Mouse (Mus musculus) G1E (cell line): Measurements from ENCODE around the gene Pex14. TPM values are rescaled to one million over a fixed set of nuclear protein-coding genes. Genes with fewer than 3 reads are reported as not detected.

Experiments used
- ATAC-seq: 2 replicates; pipeline ENCODE4 v1.8.0; 2016; ENCODE audit warnings: mild to moderate bottlenecking; ENCODE audit not compliant: insufficient number of reproducible peaks, poor library complexity, low FRiP score, severe bottlenecking; ENCODE audit errors: extremely low read depth
- DNase-seq: peaks from one replicate; pipeline ENCODE4 v3.0.0; 2012; ENCODE audit warnings: low spot score
- H3K27me3 ChIP-seq: 2 replicates; pipeline ENCODE4 v1.6.1; 2012; ENCODE audit warnings: mild to moderate bottlenecking, low read length, inconsistent platforms; ENCODE audit not compliant: insufficient read depth
- H3K36me3 ChIP-seq: replicated peaks from 2 replicates; pipeline ENCODE3; 2012; ENCODE audit warnings: mild to moderate bottlenecking, inconsistent platforms
- H3K4me1 ChIP-seq: 2 replicates; pipeline ENCODE4 v1.6.1; 2012; ENCODE audit warnings: low read depth, low read length, inconsistent platforms, mixed read lengths; ENCODE audit not compliant: insufficient read depth
- H3K4me3 ChIP-seq: 2 replicates; pipeline ENCODE4 v1.5.1; 2012; ENCODE audit warnings: low read depth, mild to moderate bottlenecking, inconsistent platforms, low read length, moderate library complexity, mixed read lengths
- H3K9me3 ChIP-seq: replicated peaks from 2 replicates; pipeline ENCODE4 v1.6.1; 2012; ENCODE audit warnings: inconsistent platforms
- CTCF ChIP-seq: IDR thresholded peaks from 2 replicates; pipeline ENCODE4 v1.5.1; 2012; ENCODE audit warnings: low read depth, low read length, inconsistent platforms, mixed read lengths
- GATA1 ChIP-seq: IDR thresholded peaks from 2 replicates; pipeline ENCODE4 v1.6.1; 2012; ENCODE audit warnings: borderline replicate concordance, low read length, inconsistent platforms, mixed read lengths
- GATA2 ChIP-seq: IDR thresholded peaks from 2 replicates; pipeline ENCODE4 v1.6.1; 2012; ENCODE audit warnings: low read depth, low read length, inconsistent platforms, borderline replicate concordance
- POLR2AphosphoS5 ChIP-seq: IDR thresholded peaks from 2 replicates; pipeline ENCODE4 v1.6.1; 2012; ENCODE audit warnings: low read depth, low read length, inconsistent platforms; ENCODE audit not compliant: insufficient replicate concordance
- TAL1 ChIP-seq: conservative IDR thresholded peaks from 2 replicates; pipeline ENCODE4 v1.6.1; 2012; ENCODE audit warnings: low read depth, low read length, inconsistent platforms, mixed read lengths
- polyA plus RNA-seq: library from polyadenylated mRNA; stranded (reverse); fragments of >175 nt; gene quantifications from 2 replicates; pipeline ENCODE4 v1.2.3, GENCODE M21; 2012
- total RNA-seq, 2 experiments: library from RNA; stranded (forward) in 1 of 2; stranded (reverse) in 1 of 2; fragments of 200-1000 nt in 1 of 2; fragments of >200 nt in 1 of 2; fragmentation: Nextera tagmentation in 1 of 2; gene quantifications; 2 replicates each; pipeline ENCODE4 v1.2.3; 2014 to 2017

Pex14 gene
- total and polyA plus RNA-seq, 3 experiments, result 13.3 to 47.5 (median 21.1) TPM

DNA sequence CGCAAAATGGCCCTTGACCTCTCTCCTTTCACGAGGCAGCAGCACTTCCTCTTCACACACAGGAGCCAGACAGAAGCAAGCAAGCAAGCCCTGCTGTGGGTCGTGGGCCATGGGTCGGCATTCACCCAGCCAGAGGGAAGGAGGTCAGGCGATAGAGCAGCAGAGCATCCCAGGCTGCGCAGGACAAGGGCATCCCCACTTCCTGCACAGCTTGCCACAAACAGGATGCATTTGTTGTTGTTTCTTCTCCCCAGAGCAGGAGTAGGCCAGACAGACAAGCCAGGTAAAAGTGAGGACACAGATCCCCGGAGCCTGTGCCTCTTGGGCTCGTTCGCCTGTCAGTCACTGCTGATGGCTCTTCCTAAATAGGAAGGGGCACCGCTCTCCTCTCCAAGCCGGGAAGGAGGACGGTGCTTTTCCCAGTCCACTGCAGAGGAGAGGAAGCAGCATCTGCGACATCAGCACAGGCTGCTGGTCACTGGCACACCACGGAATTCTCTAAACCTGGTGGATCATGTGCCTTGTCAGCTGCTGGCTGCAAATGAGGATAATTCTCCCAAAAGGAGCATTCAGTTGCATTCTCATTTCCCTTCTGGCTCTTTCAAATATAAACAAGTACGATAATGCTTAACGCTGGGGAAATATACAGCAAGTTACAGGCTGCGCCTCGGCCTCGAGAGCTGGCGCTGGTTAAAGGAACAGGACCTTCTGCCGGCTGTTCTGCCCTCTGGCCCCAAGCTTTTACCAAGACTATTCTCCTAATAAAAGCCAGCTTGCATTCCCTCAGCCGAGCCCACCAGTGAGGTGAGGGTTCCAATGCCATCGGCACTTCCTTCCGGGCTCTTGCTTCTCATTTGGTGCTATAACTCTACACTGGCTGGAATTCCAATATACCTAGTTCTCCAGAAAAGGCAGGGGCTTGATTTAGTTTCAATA lies 113.9 kb downstream of the Pex14 start:
- no peaks in the 10 kb centered on the region for H3K27me3 ChIP-seq
- no peaks in the 10 kb centered on the region for H3K9me3 ChIP-seq
- DNase-seq (no peak), ATAC-seq (no peak)
- no peaks in the 10 kb centered on the region for H3K4me1 ChIP-seq
- H3K36me3 ChIP-seq, result peaks cover 70% of the 10 kb centered on the region
- no peak overlapping the region for H3K4me3 ChIP-seq
- TF ChIP-seq TAL1 (no peak), POLR2AphosphoS5 (no peak), GATA2 (no peak), CTCF (no peak), GATA1 (no peak)

- no peak for DNase-seq
- no peak for ATAC-seq
- Histone ChIP-seq H3K36me3 (peaks cover 71% of the 10 kb centered on the region), H3K4me1 (no peaks in the 10 kb centered on the region), H3K27me3 (no peaks in the 10 kb centered on the region), H3K4me3 (no peak overlapping the region), H3K9me3 (no peaks in the 10 kb centered on the region)
- TF ChIP-seq GATA1 (no peak), CTCF (no peak), POLR2AphosphoS5 (no peak), TAL1 (no peak)
Measured at GRCm38 (mm10) chr4:148984701-148985540, 114.8 kb downstream of the Pex14 start.

DNA sequence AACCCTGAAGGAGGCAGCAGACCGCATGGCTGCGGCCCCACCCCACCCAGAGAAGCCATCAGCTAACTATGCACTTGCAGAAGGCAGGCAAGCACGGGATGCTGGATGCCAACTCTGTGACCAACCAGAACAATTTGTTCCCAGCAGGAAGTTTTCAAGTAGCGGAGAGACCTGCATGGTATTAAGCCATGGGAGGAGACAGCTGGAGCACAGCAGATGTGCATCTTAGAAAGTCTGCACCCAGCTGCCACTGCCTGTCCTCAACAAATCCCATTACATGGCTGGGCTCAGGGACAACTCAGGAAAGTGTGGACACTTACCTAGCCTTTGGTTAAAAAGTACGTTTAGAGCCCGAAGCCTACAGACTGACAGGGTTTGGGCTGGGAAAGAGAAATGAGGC lies 117.4 kb downstream of the Pex14 start:
- Histone ChIP-seq H3K36me3 (peaks cover 75% of the 10 kb centered on the region), H3K4me3 (no peak overlapping the region), H3K9me3 (no peaks in the 10 kb centered on the region), H3K4me1 (no peaks in the 10 kb centered on the region), H3K27me3 (no peaks in the 10 kb centered on the region)
- DNase-seq (no peak), ATAC-seq (no peak)
- TF ChIP-seq CTCF (no peak), GATA1 (no peak), GATA2 (no peak), TAL1 (no peak), POLR2AphosphoS5 (no peak)

GRCm38 (mm10) chr4:148979837-148980236 lies 119.8 kb downstream of the Pex14 start:
- no peak overlapping the region for H3K4me3 ChIP-seq
- TF ChIP-seq TAL1 (no peak), POLR2AphosphoS5 (no peak), GATA1 (no peak), CTCF (no peak), GATA2 (no peak)
- no peak for DNase-seq

DNA sequence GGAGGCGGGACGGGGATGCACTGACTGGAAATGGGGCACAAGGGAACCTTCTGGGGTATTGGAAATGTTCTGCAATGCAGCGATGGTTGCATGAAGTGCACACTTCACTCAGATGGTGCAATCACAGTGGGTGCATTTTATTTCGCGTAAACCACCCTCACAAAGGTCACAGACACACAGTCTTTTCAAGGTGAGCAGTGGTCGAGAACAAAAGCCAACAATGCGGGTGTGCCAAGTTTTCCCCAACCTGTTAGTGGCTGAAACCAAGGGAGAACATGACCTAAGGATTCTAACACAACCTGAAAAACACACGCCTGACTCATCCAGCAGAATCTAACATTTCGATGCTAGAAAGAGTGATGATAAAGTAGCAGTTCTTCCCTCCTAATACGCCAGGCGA lies 120.8 kb downstream of the Pex14 start:
- no peak overlapping the region for H3K4me3 ChIP-seq
- ATAC-seq, result no peak
- H3K9me3 ChIP-seq, result no peaks in the 10 kb centered on the region
- no peaks in the 10 kb centered on the region for H3K27me3 ChIP-seq
- no peaks in the 10 kb centered on the region for H3K4me1 ChIP-seq
- TF ChIP-seq CTCF, result no peak
- no peak for DNase-seq
- peaks cover 75% of the 10 kb centered on the region for H3K36me3 ChIP-seq

More at GRCm38 (mm10) chr4:148979837-148980236, 119.8 kb downstream of the Pex14 start:
- no peaks in the 10 kb centered on the region for H3K4me1 ChIP-seq
- no peak for ATAC-seq
- H3K27me3 ChIP-seq, result no peaks in the 10 kb centered on the region
- peaks cover 71% of the 10 kb centered on the region for H3K36me3 ChIP-seq
- no peaks in the 10 kb centered on the region for H3K9me3 ChIP-seq

DNA sequence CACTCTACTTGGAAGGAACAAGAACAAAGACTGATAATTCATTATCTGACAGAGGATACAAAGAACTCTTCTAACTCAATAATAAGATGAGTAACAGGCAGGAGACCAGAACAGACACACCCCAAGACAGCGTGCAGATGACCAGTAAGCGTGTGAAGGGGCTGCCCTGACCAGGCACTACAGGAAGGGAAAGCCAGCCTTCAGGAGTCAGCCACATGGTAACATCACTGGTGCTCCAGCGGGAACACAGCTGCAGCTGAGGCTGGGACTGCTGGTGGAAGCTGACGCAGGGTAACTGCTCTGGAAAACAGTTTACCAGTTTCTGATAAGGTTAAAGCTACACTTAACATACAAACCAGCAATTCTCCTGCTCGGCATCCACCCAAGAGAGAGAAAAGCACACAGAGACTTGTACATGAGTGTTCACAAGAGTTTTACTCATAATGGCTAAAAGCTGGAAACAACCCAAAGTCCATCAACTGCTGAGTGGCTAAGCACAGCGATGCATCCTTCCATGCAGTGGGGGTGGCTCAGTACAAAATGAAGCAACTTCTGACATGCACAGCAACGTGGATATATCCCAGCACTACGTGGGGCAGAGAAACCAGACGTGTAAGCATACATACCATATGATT lies 121.3 kb downstream of the Pex14 start:
- DNase-seq (no peak), ATAC-seq (no peak)
- Histone ChIP-seq H3K4me3 (no peak overlapping the region), H3K9me3 (no peaks in the 10 kb centered on the region), H3K36me3 (peaks cover 75% of the 10 kb centered on the region), H3K27me3 (no peaks in the 10 kb centered on the region), H3K4me1 (no peaks in the 10 kb centered on the region)
- TF ChIP-seq POLR2AphosphoS5 (no peak), TAL1 (no peak), CTCF (no peak), GATA2 (no peak), GATA1 (no peak)
